In the genomic region with DNA sequence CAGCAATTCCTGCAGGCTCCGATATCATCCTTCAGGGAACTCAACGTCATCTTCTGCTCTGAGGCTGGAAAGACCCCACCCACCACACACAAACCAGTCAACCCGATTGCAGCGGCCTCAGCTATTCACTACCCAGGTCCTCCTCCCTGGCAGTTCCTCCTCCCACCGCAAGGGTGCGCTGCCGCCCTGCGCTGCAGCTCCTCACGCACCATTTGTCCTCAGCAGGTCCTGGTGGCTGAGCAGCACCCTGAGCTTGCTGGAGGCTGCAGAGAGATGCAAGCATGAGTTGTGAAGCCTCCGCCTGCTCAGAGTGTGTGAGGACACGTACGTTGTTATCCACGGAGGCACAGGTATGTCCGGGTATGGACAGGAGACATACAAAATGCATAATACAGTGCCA, we compare ENCODE assay signal across 7 mouse cellular contexts. TPM values are rescaled to one million over a fixed set of nuclear protein-coding genes. Genes with fewer than 3 reads are reported as not detected.
A peak's percentile ranks its signal among the peaks of the same experiment; 100 is the strongest.
DNase-seq lines count a peak whose midpoint lies in the region; ATAC-seq and TF ChIP-seq lines count a peak whose summit lies in the region.

No protein-coding gene starts in this region.

- no peaks in the 10 kb centered on the region for H3K9me3 ChIP-seq in hindbrain, postnatal 0 days (ENCODE audit: low read length)

- ATAC-seq in hindbrain, postnatal 0 days = peak; percentile 59

- intact Hi-C loops in left cerebral cortex, adult 2 months (cut with DNase I) = loop anchor here (5.0 kb wide), 1 partner anchor 239 kb away; no protein-coding TSS in a partner anchor

- 18% methylated on average over 14 of the region's 14 CpGs for WGBS in cerebellum, adult 2 months
- 21% methylated on average over 14 of the region's 14 CpGs for WGBS in hindbrain, postnatal 0 days

- H3K4me1 ChIP-seq in cerebellum, adult 2 months (ENCODE audit: control insufficient read depth, insufficient read depth, low read length) = no peaks in the 10 kb centered on the region
- no peaks in the 10 kb centered on the region for H3K4me1 ChIP-seq in hindbrain, postnatal 0 days (ENCODE audit: insufficient read depth, low read length)

- no peak overlapping the region for H3K9ac ChIP-seq in hindbrain, postnatal 0 days (replicated peaks; ENCODE audit: low read length)

- no peak overlapping the region for H3K27ac ChIP-seq in cerebellum, adult 2 months (ENCODE audit: insufficient read depth, low read length)
- no peak overlapping the region for H3K27ac ChIP-seq in hindbrain, postnatal 0 days
- no peak overlapping the region for H3K27ac ChIP-seq in left cerebral cortex, adult 2 months

- no peak for TF ChIP-seq POLR2A in cerebellum, adult 2 months (IDR thresholded peaks at IDR 0.05; ENCODE audit: borderline replicate concordance, insufficient read depth, low read length)

- H3K4me3 ChIP-seq in cerebellum, adult 2 months (replicated peaks; ENCODE audit: insufficient read depth, low read depth, low read length) = no peak overlapping the region
- H3K4me3 ChIP-seq in hindbrain, postnatal 0 days (ENCODE audit: low read length) = no peak overlapping the region
- H3K4me3 ChIP-seq in left cerebral cortex, adult 2 months = no peak overlapping the region

- TF ChIP-seq CTCF in cerebellum, adult 2 months (IDR thresholded peaks at IDR 0.05; ENCODE audit: borderline replicate concordance, insufficient read depth, low read depth, low read length) = peak; percentile 82
- TF ChIP-seq CTCF in hindbrain, postnatal 0 days (IDR thresholded peaks at IDR 0.05; ENCODE audit: low read depth) = peak; percentile 89
- peak; percentile 87 for TF ChIP-seq CTCF in left cerebral cortex, adult 2 months (IDR thresholded peaks at IDR 0.05)

- no peaks in the 10 kb centered on the region for H3K27me3 ChIP-seq in cerebellum, adult 2 months (ENCODE audit: control insufficient read depth, insufficient read depth, low read length)
- H3K27me3 ChIP-seq in hindbrain, postnatal 0 days (ENCODE audit: insufficient read depth, low read length) = no peaks in the 10 kb centered on the region

- no peak overlapping the region for H3K4me2 ChIP-seq in hindbrain, postnatal 0 days (ENCODE audit: low read depth, low read length)

- DNase-seq in WW6 (ENCODE audit: low read depth, low spot score) = peak; percentile 82
- DNase-seq in cerebellum, adult 2 months = peak; percentile 56 to 64
- DNase-seq in frontal cortex, postnatal 10 days (ENCODE audit: low spot score in 2 of 2) = peak; percentile 27 to 44
- DNase-seq in hindbrain, postnatal 0 days (ENCODE audit: low spot score) = peak; percentile 53
- DNase-seq in left cerebral cortex, adult 2 months (ENCODE audit: extremely low spot score in 1 of 2, low spot score in 2 of 2) = peak; percentile 56 to 73
- peak; percentile 78 for DNase-seq in mesoderm, embryonic 11.5 days (ENCODE audit: low read depth, low spot score)
- peak; percentile 70 to 86 for DNase-seq in spleen, adult 18-20 months

- no peaks in the 10 kb centered on the region for H3K36me3 ChIP-seq in hindbrain, postnatal 0 days (ENCODE audit: insufficient read depth, low read length)

RNA-seq across cellular contexts. Expression of a gene that starts 1.9 kb away (rescaled TPM):
- polyA plus RNA-seq in cerebellum, adult 2 months (2012; rRNA removed) = not detected in 2 replicates
- total RNA-seq in hindbrain, postnatal 0 days (2014; rRNA removed) = not detected in 2 replicates
- polyA plus RNA-seq in hindbrain, postnatal 0 days (2015; fragmentation: Nextera tagmentation; extraction: Ambion mirVana) = not detected in 2 replicates
- total RNA-seq in left cerebral cortex, adult 2 months (2021) = not detected

RNA-seq across cellular contexts. Expression of a gene that starts 24.6 kb away (rescaled TPM):
- 0.47 and 0.82 TPM in 2 replicates for polyA plus RNA-seq in cerebellum, adult 2 months (2012; rRNA removed)
- not detected in 2 replicates for total RNA-seq in hindbrain, postnatal 0 days (2014; rRNA removed)
- 0.41 and 0.44 TPM in 2 replicates for polyA plus RNA-seq in hindbrain, postnatal 0 days (2015; fragmentation: Nextera tagmentation; extraction: Ambion mirVana)
- not detected for total RNA-seq in left cerebral cortex, adult 2 months (2021)

RNA-seq across cellular contexts. Expression of a gene that starts 30.2 kb away (rescaled TPM):
- 0.18 TPM in 1 of 2 replicates, not detected in the other for polyA plus RNA-seq in cerebellum, adult 2 months (2012; rRNA removed)
- total RNA-seq in hindbrain, postnatal 0 days (2014; rRNA removed) = not detected in 2 replicates
- 0.29 TPM in 1 of 2 replicates, not detected in the other for polyA plus RNA-seq in hindbrain, postnatal 0 days (2015; fragmentation: Nextera tagmentation; extraction: Ambion mirVana)
- total RNA-seq in left cerebral cortex, adult 2 months (2021) = 1 to 10 TPM in 1 of 2 experiments, under 1 TPM in 1; 0.54 to 1.5 TPM

RNA-seq across cellular contexts. Expression of a gene that starts 42.5 kb away (rescaled TPM):
- polyA plus RNA-seq in cerebellum, adult 2 months (2012; rRNA removed) = 50.2 and 56.0 TPM in 2 replicates
- 53.3 and 64.8 TPM in 2 replicates for total RNA-seq in hindbrain, postnatal 0 days (2014; rRNA removed)
- polyA plus RNA-seq in hindbrain, postnatal 0 days (2015; fragmentation: Nextera tagmentation; extraction: Ambion mirVana) = 53.9 and 55.8 TPM in 2 replicates
- total RNA-seq in left cerebral cortex, adult 2 months (2021) = 10 to 100 TPM; 26.4 to 27.2 TPM

RNA-seq across cellular contexts. Expression of a gene that starts 46.4 kb away (rescaled TPM):
- 40.0 and 46.6 TPM in 2 replicates for polyA plus RNA-seq in cerebellum, adult 2 months (2012; rRNA removed)
- 21.2 TPM in 1 of 2 replicates, not detected in the other for total RNA-seq in hindbrain, postnatal 0 days (2014; rRNA removed)
- polyA plus RNA-seq in hindbrain, postnatal 0 days (2015; fragmentation: Nextera tagmentation; extraction: Ambion mirVana) = 27.0 and 27.5 TPM in 2 replicates
- 10 to 100 TPM; 10.8 to 14.2 TPM for total RNA-seq in left cerebral cortex, adult 2 months (2021)
